Comparison of ENCODE assay signal across 20 mouse cellular contexts in the genomic region with DNA sequence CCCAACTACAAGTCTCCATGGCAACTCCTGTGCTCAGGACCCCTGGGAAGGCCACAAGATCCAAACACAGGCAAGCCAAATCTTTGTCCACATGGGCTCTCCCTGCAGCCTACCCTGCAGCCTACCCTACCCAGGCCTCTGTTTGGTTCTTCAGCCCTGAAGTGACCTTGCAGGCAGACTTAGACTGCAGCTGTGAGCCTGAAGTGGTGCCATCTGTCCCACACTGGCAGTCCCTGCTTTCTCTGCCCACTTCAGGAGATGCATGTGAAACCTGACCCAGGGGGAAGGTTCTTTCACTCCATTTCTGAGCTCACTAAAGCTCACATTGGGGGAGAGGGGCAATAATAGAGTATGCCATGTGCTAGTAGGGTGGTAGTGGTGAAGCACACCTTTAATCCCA.
"Had no signal": no experiment of that assay in that cellular context is flagged by ENCODE, and none has a peak within 500 bp of the region (broad histone marks: within the 10 kb centered on the region; RNA-seq: fewer than 3 reads in every experiment).

No protein-coding gene starts in this region.

- H3K4me2 ChIP-seq: limb, embryonic 12.5 days; limb, embryonic 13.5 days; limb, embryonic 15.5 days; liver, embryonic 11.5 days; liver, embryonic 12.5 days; liver, embryonic 13.5 days; liver, embryonic 15.5 days; lung, embryonic 14.5 days; lung, embryonic 15.5 days; midbrain, embryonic 11.5 days; midbrain, embryonic 12.5 days; midbrain, embryonic 13.5 days; midbrain, embryonic 15.5 days; neural tube, embryonic 12.5 days had no signal

- ATAC-seq: liver, embryonic 12.5 days; liver, postnatal 0 days; midbrain, embryonic 13.5 days; midbrain, embryonic 15.5 days; midbrain, embryonic 16.5 days had no signal

- H3K36me3 ChIP-seq: limb, embryonic 10.5 days; limb, embryonic 12.5 days; limb, embryonic 13.5 days; limb, embryonic 15.5 days; liver, embryonic 12.5 days; liver, embryonic 13.5 days; liver, embryonic 15.5 days; lung, embryonic 15.5 days; midbrain, embryonic 10.5 days; midbrain, embryonic 12.5 days; midbrain, embryonic 13.5 days; midbrain, embryonic 15.5 days; neural tube, embryonic 12.5 days had no signal

- H3K27me3 ChIP-seq: limb, embryonic 12.5 days; limb, embryonic 15.5 days; lung, embryonic 15.5 days; midbrain, embryonic 12.5 days; midbrain, embryonic 13.5 days; midbrain, embryonic 15.5 days; neural tube, embryonic 12.5 days had no signal

- H3K4me3 ChIP-seq: left cerebral cortex, adult 2 months; limb, embryonic 10.5 days; limb, embryonic 12.5 days; limb, embryonic 13.5 days; limb, embryonic 15.5 days; liver, embryonic 12.5 days; liver, embryonic 13.5 days; liver, embryonic 15.5 days; lung, embryonic 15.5 days; megakaryocyte, embryonic 14.5 days; midbrain, embryonic 10.5 days; midbrain, embryonic 12.5 days; midbrain, embryonic 13.5 days; midbrain, embryonic 15.5 days; neural tube, embryonic 12.5 days had no signal
